Mouse (Mus musculus): ENCODE measurements at regions not wholly inside any gene's neighbourhood (a gene's known extent, or its start where the extent isn't known, plus 50 kb on each side); places are given as distances from the start of the nearest gene placed in this dataset.

DNA sequence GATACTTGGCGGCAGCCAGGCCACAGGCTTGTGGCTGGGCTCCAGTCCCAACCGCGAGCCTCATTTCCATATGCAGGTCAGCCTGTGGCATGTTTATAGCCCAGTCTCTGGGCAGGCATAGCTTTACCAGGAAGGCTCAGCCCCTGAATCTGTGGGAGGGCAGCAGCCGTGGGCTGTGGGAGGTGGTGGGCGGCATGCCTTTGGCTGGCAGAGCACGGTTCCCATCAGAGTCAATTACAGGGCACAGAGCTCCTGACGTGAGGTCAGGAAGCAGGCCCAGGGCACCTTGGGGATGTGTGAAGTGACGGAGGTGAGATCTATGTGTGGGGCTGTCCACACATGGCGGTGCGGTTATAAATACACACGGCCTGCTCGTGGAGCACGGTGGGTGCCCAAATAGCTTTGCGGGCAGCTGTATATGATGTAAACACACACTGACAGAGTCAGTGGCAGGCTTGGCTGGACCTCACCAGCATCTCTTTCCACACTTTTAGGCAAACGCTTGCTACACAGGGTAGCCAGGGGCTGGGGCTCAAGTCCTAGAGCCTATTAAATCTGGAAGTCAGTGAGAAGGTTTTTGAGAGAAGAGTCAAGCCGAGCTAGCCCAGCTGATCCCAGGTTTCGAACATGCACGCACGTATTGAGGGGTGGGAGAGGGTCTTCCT, 71.8 kb downstream of the Gm525 start:
- DNase-seq: no peak

DNA sequence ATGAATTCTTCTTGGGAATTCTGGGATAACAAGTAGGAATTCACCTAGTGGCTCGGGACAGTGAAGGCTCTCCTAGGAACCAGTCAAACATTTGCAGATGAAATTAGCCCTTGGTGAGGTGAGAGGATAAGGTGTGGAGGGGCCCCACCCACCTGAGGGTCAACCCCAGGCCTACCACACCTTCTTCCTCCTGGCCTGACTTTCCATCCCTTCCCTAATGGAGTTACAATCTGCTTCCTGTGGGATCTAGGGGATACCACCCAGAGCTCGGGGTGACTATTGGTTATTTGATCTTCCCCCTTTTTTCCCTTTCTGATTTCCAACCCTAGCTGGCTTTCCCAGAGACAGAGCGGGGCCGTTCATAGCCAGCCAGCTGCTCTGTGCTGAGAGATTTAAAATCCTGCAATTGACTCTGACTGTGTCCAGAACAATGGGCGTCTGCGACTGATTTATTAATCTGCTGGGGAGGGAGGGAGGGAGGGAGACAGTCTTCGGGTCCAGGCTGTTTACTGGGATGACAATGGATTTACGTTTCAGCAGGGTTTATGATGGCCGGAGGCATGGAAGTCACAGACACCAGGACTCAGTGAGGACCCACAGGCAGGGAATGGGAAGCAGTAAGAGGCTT, 69.0 kb downstream of the Gm525 start:
- no peak for DNase-seq

Data from kidney, postnatal 10 days (tissue).